Mouse (Mus musculus) liver, adult 2 months (tissue): Measurements from ENCODE around the gene Rab2b. TPM values are rescaled to one million over a fixed set of nuclear protein-coding genes. Genes with fewer than 3 reads are reported as not detected.

Experiments
- DNase-seq: peaks from one replicate; pipeline ENCODE4 v3.0.0-alpha.2; 2011; ENCODE audit warnings: low read depth, low spot score; ENCODE audit errors: extremely low read depth
- H3K27ac ChIP-seq: fragments of 200-500 bp; replicated peaks from 2 replicates; pipeline ENCODE4 v1.5.1; 2012; ENCODE audit warnings: low read depth, mild to moderate bottlenecking, control low read depth, inconsistent platforms, low read length; ENCODE audit not compliant: insufficient read depth
- H3K27me3 ChIP-seq: fragments of 200-500 bp; 2 replicates; pipeline ENCODE4 v1.6.1; 2012; ENCODE audit warnings: mild to moderate bottlenecking, moderate library complexity, low read length, inconsistent platforms; ENCODE audit not compliant: control insufficient read depth, insufficient read depth
- H3K36me3 ChIP-seq: fragments of 200-500 bp; 2 replicates; pipeline ENCODE4 v1.6.1; 2012; ENCODE audit warnings: low read length, inconsistent platforms; ENCODE audit not compliant: control insufficient read depth, insufficient read depth
- H3K4me1 ChIP-seq: fragments of 200-500 bp; 2 replicates; pipeline ENCODE4 v1.6.1; 2011; ENCODE audit warnings: low read length; ENCODE audit not compliant: control insufficient read depth, insufficient read depth
- H3K4me3 ChIP-seq: fragments of 200-500 bp; 2 replicates; pipeline ENCODE4 v1.5.1; 2011; ENCODE audit warnings: low read depth, mild to moderate bottlenecking, control low read depth, low read length, moderate library complexity; ENCODE audit not compliant: insufficient read depth
- H3K79me2 ChIP-seq: fragments of 200-500 bp; 2 replicates; pipeline ENCODE4 v1.6.1; 2012; ENCODE audit warnings: inconsistent platforms, mild to moderate bottlenecking, low read length, moderate library complexity; ENCODE audit not compliant: control insufficient read depth, insufficient read depth
- H3K9ac ChIP-seq: fragments of 200-500 bp; 2 replicates; pipeline ENCODE4 v1.6.1; 2012; ENCODE audit warnings: low read depth, mild to moderate bottlenecking, control low read depth, inconsistent platforms, low read length
- CTCF ChIP-seq: fragments of 200-500 bp; IDR thresholded peaks from 2 replicates; pipeline ENCODE4 v1.5.1; 2011; ENCODE audit warnings: low read depth, low read length, control low read depth
- POLR2A ChIP-seq: fragments of 200-500 bp; IDR thresholded peaks from 2 replicates; pipeline ENCODE4 v1.6.1; 2011; ENCODE audit warnings: low read length, control low read depth; ENCODE audit not compliant: insufficient read depth; ENCODE audit errors: extremely low read depth
- WGBS: fragments of 180-500 bp; shearing (Covaris S2); methylation state at CpG from one replicate; pipeline ENCODE4 v1.1.7; 2018; 5-methylcytosine and 5-hydroxymethylcytosine counted together
- polyA plus RNA-seq: library from polyadenylated mRNA; depleted of rRNA; stranded (reverse); fragments of >200 nt; gene quantifications from 2 replicates; pipeline ENCODE4 v1.2.3, GENCODE M21; 2012; rRNA removed
- total RNA-seq: library from RNA; depleted of rRNA; stranded (reverse); fragments of >200 nt; gene quantifications from 2 replicates; pipeline ENCODE4 v1.2.3, GENCODE M21; 2014; rRNA removed

Rab2b gene
- total and polyA plus RNA-seq, 2 experiments = 1.3 to 2.3 TPM

GRCm38 (mm10) chr14:52236216-52236615 is 43.1 kb downstream of the Rab2b start:
- no peak for DNase-seq
- H3K4me1 ChIP-seq = no peaks in the 10 kb centered on the region
- no peak overlapping the region for H3K27ac ChIP-seq
- TF ChIP-seq POLR2A = no peak
- no peak for TF ChIP-seq CTCF
- H3K36me3 ChIP-seq = peaks cover 47% of the 10 kb centered on the region
- WGBS = 98% methylated on average over 1 of the region's 1 CpGs
- H3K27me3 ChIP-seq = no peaks in the 10 kb centered on the region
- no peak overlapping the region for H3K4me3 ChIP-seq
- H3K79me2 ChIP-seq = peaks cover 8% of the 10 kb centered on the region; the same call in 1 of the 2 replicates
- H3K9ac ChIP-seq = no peak overlapping the region

- 89% methylated on average over 7 of the region's 7 CpGs for WGBS
- H3K4me3 ChIP-seq = no peak overlapping the region
- H3K36me3 ChIP-seq = peaks cover 53% of the 10 kb centered on the region
- no peaks in the 10 kb centered on the region for H3K4me1 ChIP-seq
- DNase-seq = no peak
- H3K79me2 ChIP-seq = peaks cover 8% of the 10 kb centered on the region; the same call in 1 of the 2 replicates
- TF ChIP-seq CTCF (no peak), POLR2A (no peak)
- H3K27ac ChIP-seq = no peak overlapping the region
- no peaks in the 10 kb centered on the region for H3K27me3 ChIP-seq
- no peak overlapping the region for H3K9ac ChIP-seq
Measured at GRCm38 (mm10) chr14:52235165-52235564, 44.2 kb downstream of the Rab2b start.

- WGBS = 88% methylated on average over 6 of the region's 6 CpGs
- Histone ChIP-seq H3K36me3 (peaks cover 71% of the 10 kb centered on the region), H3K4me1 (no peaks in the 10 kb centered on the region), H3K27me3 (no peaks in the 10 kb centered on the region), H3K9ac (no peak overlapping the region), H3K27ac (no peak overlapping the region), H3K4me3 (no peak overlapping the region), H3K79me2 (peaks cover 5% of the 10 kb centered on the region; the same call in 1 of the 2 replicates)
- no peak for TF ChIP-seq POLR2A
- no peak for DNase-seq
Measured at GRCm38 (mm10) chr14:52232249-52232648, 47.1 kb downstream of the Rab2b start.

- H3K27me3 ChIP-seq = no peaks in the 10 kb centered on the region
- H3K36me3 ChIP-seq = peaks cover 75% of the 10 kb centered on the region
- no peak overlapping the region for H3K4me3 ChIP-seq
- no peaks in the 10 kb centered on the region for H3K4me1 ChIP-seq
- no peak overlapping the region for H3K27ac ChIP-seq
- TF ChIP-seq CTCF = no peak
- no peak for TF ChIP-seq POLR2A
- no peaks in the 10 kb centered on the region; the same call in 1 of the 2 replicates for H3K79me2 ChIP-seq
- DNase-seq = no peak
- 90% methylated on average over 2 of the region's 2 CpGs for WGBS
- H3K9ac ChIP-seq = no peak overlapping the region
Measured at GRCm38 (mm10) chr14:52225972-52226371, 53.4 kb downstream of the Rab2b start.

GRCm38 (mm10) chr14:52217261-52217660 is 62.1 kb downstream of the Rab2b start:
- no peak overlapping the region for H3K27ac ChIP-seq
- no peak overlapping the region for H3K9ac ChIP-seq
- TF ChIP-seq CTCF = no peak
- no peak for TF ChIP-seq POLR2A
- H3K4me3 ChIP-seq = no peak overlapping the region
- H3K4me1 ChIP-seq = no peaks in the 10 kb centered on the region
- H3K27me3 ChIP-seq = no peaks in the 10 kb centered on the region
- H3K79me2 ChIP-seq = no peaks in the 10 kb centered on the region
- WGBS = 82% methylated on average over 5 of the region's 5 CpGs
- H3K36me3 ChIP-seq = peaks cover 81% of the 10 kb centered on the region
- no peak for DNase-seq

Other genes with a start within 250 kb of the Rab2b start
- gene Olfr221, start 237.1 kb downstream of the Rab2b start, total RNA-seq = not detected in 2 replicates
- gene Olfr221, start 237.1 kb downstream of the Rab2b start, polyA plus RNA-seq = not detected in 2 replicates
- gene Hnrnpc, start 175.5 kb downstream of the Rab2b start, total RNA-seq = 77.5 and 84.4 TPM in 2 replicates
- gene Hnrnpc, start 175.5 kb downstream of the Rab2b start, polyA plus RNA-seq = 50.8 and 55.8 TPM in 2 replicates
- 0.55 and 1.2 TPM in 2 replicates for gene Rpgrip1, start 168.8 kb downstream of the Rab2b start, total RNA-seq
- 0.35 and 0.50 TPM in 2 replicates for gene Rpgrip1, start 168.8 kb downstream of the Rab2b start, polyA plus RNA-seq
- gene Supt16, start 82.1 kb downstream of the Rab2b start, total RNA-seq = 13.6 and 16.0 TPM in 2 replicates
- 3.9 and 5.3 TPM in 2 replicates for gene Supt16, start 82.1 kb downstream of the Rab2b start, polyA plus RNA-seq
- 20.4 and 22.7 TPM in 2 replicates for gene Chd8, start 21.8 kb downstream of the Rab2b start, total RNA-seq
- 9.6 and 13.7 TPM in 2 replicates for gene Chd8, start 21.8 kb downstream of the Rab2b start, polyA plus RNA-seq
- 13.0 and 14.6 TPM in 2 replicates for gene Tox4, start 399 bp downstream of the Rab2b start, total RNA-seq
- 20.1 and 21.1 TPM in 2 replicates for gene Tox4, start 399 bp downstream of the Rab2b start, polyA plus RNA-seq
- 11.4 and 12.7 TPM in 2 replicates for gene Mettl3, start 25.6 kb upstream of the Rab2b start, total RNA-seq
- gene Mettl3, start 25.6 kb upstream of the Rab2b start, polyA plus RNA-seq = 7.2 and 8.6 TPM in 2 replicates
- 0.74 and 0.94 TPM in 2 replicates for gene Sall2, start 49.2 kb upstream of the Rab2b start, total RNA-seq
- 0.80 and 1.4 TPM in 2 replicates for gene Sall2, start 49.2 kb upstream of the Rab2b start, polyA plus RNA-seq
- gene Olfr1513, start 76.9 kb upstream of the Rab2b start, total RNA-seq = not detected in 2 replicates
- not detected in 2 replicates for gene Olfr1513, start 76.9 kb upstream of the Rab2b start, polyA plus RNA-seq
- not detected in 2 replicates for gene Olfr1512, start 99.6 kb upstream of the Rab2b start, total RNA-seq
- gene Olfr1512, start 99.6 kb upstream of the Rab2b start, polyA plus RNA-seq = not detected in 2 replicates
- gene Olfr1511, start 117.8 kb upstream of the Rab2b start, total RNA-seq = not detected in 2 replicates
- not detected in 2 replicates for gene Olfr1511, start 117.8 kb upstream of the Rab2b start, polyA plus RNA-seq
- gene Olfr1510, start 134.8 kb upstream of the Rab2b start, total RNA-seq = not detected in 2 replicates
- not detected in 2 replicates for gene Olfr1510, start 134.8 kb upstream of the Rab2b start, polyA plus RNA-seq
- not detected in 2 replicates for gene Olfr1509, start 163.4 kb upstream of the Rab2b start, total RNA-seq
- gene Olfr1509, start 163.4 kb upstream of the Rab2b start, polyA plus RNA-seq = not detected in 2 replicates
- gene Olfr1508, start 187.9 kb upstream of the Rab2b start, total RNA-seq = not detected in 2 replicates
- not detected in 2 replicates for gene Olfr1508, start 187.9 kb upstream of the Rab2b start, polyA plus RNA-seq
- not detected in 2 replicates for gene Olfr1507, start 216.2 kb upstream of the Rab2b start, total RNA-seq
- not detected in 2 replicates for gene Olfr1507, start 216.2 kb upstream of the Rab2b start, polyA plus RNA-seq